Mouse (Mus musculus) midbrain, embryonic 15.5 days (tissue): Measurements from ENCODE around the gene Csad. TPM values are rescaled to one million over a fixed set of nuclear protein-coding genes. Genes with fewer than 3 reads are reported as not detected.
"Not testable (repeated sequence)": the region's sequence is repeated elsewhere in the genome, so short reads cannot be mapped to it uniquely, and the experiment has no call there.

ENCODE experiments used
- ATAC-seq: fragments of 200-750 bp; cut with Nextera tagmentation; replicated peaks from 2 replicates; pipeline ENCODE4 v1.8.0; 2017; ENCODE audit warnings: moderate TSS enrichment
- H3K27ac ChIP-seq: fragments of 300-500 bp; sonication (generic); 2 replicates; pipeline ENCODE4 v1.5.1; 2015; ENCODE audit warnings: mild to moderate bottlenecking, inconsistent platforms
- H3K27me3 ChIP-seq: fragments of 300-500 bp; sonication (generic); replicated peaks from 2 replicates; pipeline ENCODE4 v1.6.1; 2015; ENCODE audit warnings: inconsistent platforms
- H3K36me3 ChIP-seq: fragments of 300-500 bp; sonication (generic); replicated peaks from 2 replicates; pipeline ENCODE4 v1.6.1; 2015; ENCODE audit warnings: inconsistent platforms
- H3K4me1 ChIP-seq: fragments of 300-500 bp; sonication (generic); 2 replicates; pipeline ENCODE4 v1.6.1; 2015; ENCODE audit warnings: inconsistent platforms
- H3K4me2 ChIP-seq: fragments of 300-500 bp; sonication (generic); 2 replicates; pipeline ENCODE4 v1.6.1; 2015; ENCODE audit warnings: inconsistent platforms, mild to moderate bottlenecking, moderate library complexity
- H3K4me3 ChIP-seq: fragments of 300-500 bp; sonication (generic); 2 replicates; pipeline ENCODE4 v1.5.1; 2015; ENCODE audit warnings: mild to moderate bottlenecking, inconsistent platforms
- H3K9ac ChIP-seq: fragments of 300-500 bp; sonication (generic); 2 replicates; pipeline ENCODE4 v1.6.1; 2015; ENCODE audit warnings: mild to moderate bottlenecking, inconsistent platforms
- H3K9me3 ChIP-seq: fragments of 300-500 bp; sonication (generic); 2 replicates; pipeline ENCODE4 v1.6.1; 2016; ENCODE audit warnings: inconsistent platforms
- WGBS: fragments of 180-500 bp; shearing (Covaris S2); methylation state at CpG from one replicate; pipeline ENCODE4 v1.1.7; 2015; ENCODE audit warnings: mixed read lengths; 5-methylcytosine and 5-hydroxymethylcytosine counted together
- polyA plus RNA-seq: library from polyadenylated mRNA; unstranded; fragments of >200 nt; fragmentation: Nextera tagmentation; extraction: Ambion mirVana; gene quantifications from 2 replicates; pipeline ENCODE4 v1.2.1, GENCODE M21; 2015

Csad gene
- polyA plus RNA-seq, 1 experiment from 2014 or later = 39.4 TPM

GRCm38 (mm10) chr15:102167620-102168021, 36.9 kb downstream of the Csad start:
- WGBS = 68% methylated on average over 6 of the region's 6 CpGs
- H3K4me3 ChIP-seq = no peak overlapping the region
- no peaks in the 10 kb centered on the region for H3K36me3 ChIP-seq
- no peaks in the 10 kb centered on the region for H3K27me3 ChIP-seq
- H3K4me1 ChIP-seq = no peaks in the 10 kb centered on the region
- H3K4me2 ChIP-seq = no peak overlapping the region
- no peak overlapping the region for H3K9ac ChIP-seq
- H3K27ac ChIP-seq = no peak overlapping the region
- ATAC-seq = no peak
- no peaks in the 10 kb centered on the region for H3K9me3 ChIP-seq

DNA sequence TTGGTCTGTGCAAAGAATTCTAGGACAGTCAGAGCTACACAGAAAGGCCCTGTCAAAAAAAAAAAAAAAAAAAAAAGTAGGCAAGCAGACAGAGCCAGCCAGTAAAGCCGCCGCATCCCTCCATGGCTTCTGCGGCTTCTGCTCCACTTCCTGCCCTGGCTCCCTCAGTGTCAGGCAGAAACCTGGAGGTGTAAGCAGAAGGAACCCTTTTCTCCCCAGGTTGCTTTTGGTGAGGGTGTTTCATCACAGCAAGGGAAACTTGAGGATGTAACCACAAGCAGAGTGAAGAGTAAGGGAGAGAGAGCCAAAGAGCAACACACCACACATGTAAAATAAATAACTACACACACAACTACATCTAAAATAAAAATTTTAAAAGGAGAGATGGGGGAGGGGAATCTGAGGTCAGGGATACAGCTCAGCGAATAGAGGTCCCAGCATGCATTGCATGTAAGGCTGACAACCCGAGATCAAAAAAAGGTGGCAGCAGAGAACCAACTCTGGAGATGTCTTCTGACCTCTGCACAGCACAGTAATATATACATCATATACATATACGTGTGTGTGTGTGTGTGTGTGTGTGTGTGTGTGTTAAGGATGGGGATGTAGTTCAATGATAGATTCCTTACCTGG, 38.9 kb downstream of the Csad start:
- Histone ChIP-seq H3K9ac (no peak overlapping the region), H3K36me3 (no peaks in the 10 kb centered on the region), H3K4me3 (no peak overlapping the region), H3K27ac (no peak overlapping the region), H3K9me3 (no peaks in the 10 kb centered on the region), H3K4me2 (no peak overlapping the region), H3K27me3 (no peaks in the 10 kb centered on the region), H3K4me1 (no peaks in the 10 kb centered on the region)
- WGBS = 65% methylated on average over 6 of the region's 6 CpGs
- ATAC-seq = no peak

DNA sequence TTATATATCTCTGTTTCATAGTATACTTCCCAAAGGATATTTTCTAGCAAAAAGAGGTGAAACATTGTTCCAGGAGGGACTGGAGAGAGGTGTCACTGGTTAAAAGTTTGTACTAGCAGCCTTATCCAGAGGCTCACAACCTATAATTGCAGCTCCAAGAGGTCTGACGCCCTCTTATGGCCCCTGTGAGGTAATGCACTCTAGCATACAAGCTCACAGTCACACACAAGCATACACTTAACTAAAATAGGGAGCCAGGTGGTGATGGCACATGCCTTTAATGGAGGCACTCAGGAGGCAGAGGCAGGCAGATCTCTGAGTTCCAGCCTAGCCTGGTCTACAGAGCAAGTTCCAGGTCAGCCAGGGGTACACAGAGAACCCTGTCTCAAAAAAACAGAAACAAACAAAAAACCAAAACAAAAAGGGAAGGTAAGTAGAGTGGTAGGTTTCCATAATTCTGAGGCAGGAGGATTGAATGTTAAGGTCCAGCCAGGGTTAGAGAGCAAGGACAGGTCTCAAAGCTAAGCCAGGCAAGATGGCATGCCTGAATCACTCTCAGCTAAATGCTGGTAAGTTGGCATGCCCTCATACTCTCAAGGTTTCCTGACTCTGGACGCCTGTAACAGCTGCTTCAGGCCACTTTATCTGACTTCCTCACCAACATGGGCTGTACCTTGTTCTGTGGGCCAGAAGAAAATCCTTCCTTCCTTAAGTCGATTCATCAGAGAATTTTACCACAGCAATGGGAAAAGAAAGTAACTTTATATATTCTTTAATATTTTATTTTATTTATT, 40.4 kb downstream of the Csad start:
- H3K36me3 ChIP-seq = no peaks in the 10 kb centered on the region
- H3K9ac ChIP-seq = no peak overlapping the region
- H3K9me3 ChIP-seq = no peaks in the 10 kb centered on the region
- H3K27ac ChIP-seq = no peak overlapping the region
- H3K4me2 ChIP-seq = no peak overlapping the region
- H3K27me3 ChIP-seq = no peaks in the 10 kb centered on the region
- ATAC-seq = no peak
- H3K4me3 ChIP-seq = no peak overlapping the region
- no peaks in the 10 kb centered on the region for H3K4me1 ChIP-seq
- WGBS = 61% methylated on average over 3 of the region's 3 CpGs

GRCm38 (mm10) chr15:102160415-102161060, 44.0 kb downstream of the Csad start:
- H3K9ac ChIP-seq = no peak overlapping the region
- H3K4me2 ChIP-seq = no peak overlapping the region
- no peaks in the 10 kb centered on the region for H3K36me3 ChIP-seq
- H3K27me3 ChIP-seq = no peaks in the 10 kb centered on the region
- ATAC-seq = no peak
- H3K4me1 ChIP-seq = peaks cover 11% of the 10 kb centered on the region; the same call in 1 of the 2 replicates
- 63% methylated on average over 27 of the region's 27 CpGs for WGBS
- H3K27ac ChIP-seq = no peak overlapping the region
- H3K4me3 ChIP-seq = no peak overlapping the region
- no peaks in the 10 kb centered on the region for H3K9me3 ChIP-seq

- no peak overlapping the region for H3K4me3 ChIP-seq
- WGBS = 25% methylated on average over 20 of the region's 20 CpGs
- peak; percentile 79 for ATAC-seq
- no peaks in the 10 kb centered on the region for H3K36me3 ChIP-seq
- peak overlapping the region; percentile 47 for H3K27ac ChIP-seq
- no peaks in the 10 kb centered on the region for H3K27me3 ChIP-seq
- peaks cover 11% of the 10 kb centered on the region; the same call in 1 of the 2 replicates for H3K4me1 ChIP-seq
- H3K9me3 ChIP-seq = no peaks in the 10 kb centered on the region
- no peak overlapping the region for H3K4me2 ChIP-seq
- H3K9ac ChIP-seq = no peak overlapping the region
Observed at GRCm38 (mm10) chr15:102156836-102157235, 47.7 kb downstream of the Csad start.

DNA sequence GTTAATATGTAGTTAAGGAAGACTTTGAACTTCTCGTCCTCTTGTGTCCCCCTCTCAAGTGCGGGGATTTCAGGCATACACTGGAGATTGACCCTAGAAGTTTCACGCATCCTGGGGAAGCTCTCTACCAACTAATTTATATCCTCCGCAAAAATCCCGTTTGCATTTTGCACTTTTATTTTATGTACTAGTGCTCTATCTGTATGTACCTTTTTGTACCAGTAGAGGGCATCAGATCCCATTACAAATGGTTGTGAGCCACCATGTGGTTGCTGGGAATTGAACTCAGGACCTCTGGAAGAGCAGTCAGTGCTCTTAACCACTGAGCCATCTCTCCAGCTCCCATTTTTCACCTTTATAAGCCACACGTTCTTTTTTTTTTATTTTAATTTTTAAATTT, 49.5 kb downstream of the Csad start:
- not testable (repeated sequence) for H3K9me3 ChIP-seq, H3K9ac ChIP-seq, H3K27ac ChIP-seq, H3K27me3 ChIP-seq, H3K4me2 ChIP-seq, H3K4me3 ChIP-seq, H3K36me3 ChIP-seq, ATAC-seq
- peaks cover 11% of the 10 kb centered on the region; the same call in 1 of the 2 replicates for H3K4me1 ChIP-seq
- 88% methylated on average over 6 of the region's 6 CpGs for WGBS

- Histone ChIP-seq H3K4me3 (no peak overlapping the region), H3K27ac (no peak overlapping the region), H3K4me1 (peaks cover 9% of the 10 kb centered on the region; the same call in 1 of the 2 replicates), H3K36me3 (no peaks in the 10 kb centered on the region), H3K9me3 (no peaks in the 10 kb centered on the region), H3K9ac (no peak overlapping the region), H3K27me3 (no peaks in the 10 kb centered on the region), H3K4me2 (no peak overlapping the region)
- no peak for ATAC-seq
- WGBS = 32% methylated on average over 4 of the region's 4 CpGs
Observed at GRCm38 (mm10) chr15:102152646-102153045, 51.9 kb downstream of the Csad start.

GRCm38 (mm10) chr15:102150301-102151135, 54.0 kb downstream of the Csad start, which contains the start of gene Soat2:
TSS of gene Soat2 (plus strand) at chr15:102150526.
- no peaks in the 10 kb centered on the region for H3K9me3 ChIP-seq
- peaks cover 5% of the 10 kb centered on the region for H3K27me3 ChIP-seq
- 63% methylated on average over 20 of the region's 20 CpGs for whole genome bisulfite sequencing
- H3K9ac ChIP-seq = no peak within 1 kb of the TSS
- no peak within 1 kb of the TSS for H3K27ac ChIP-seq
- H3K4me1 ChIP-seq = no peaks in the 10 kb centered on the region
- no peak for ATAC-seq
- no peak within 1 kb of the TSS for H3K4me3 ChIP-seq
- H3K4me2 ChIP-seq = no peak within 1 kb of the TSS
- no peaks in the 10 kb centered on the region for H3K36me3 ChIP-seq

GRCm38 (mm10) chr15:102149561-102149960, 55.0 kb downstream of the Csad start:
- Histone ChIP-seq H3K9ac (no peak overlapping the region), H3K4me3 (no peak overlapping the region), H3K9me3 (no peaks in the 10 kb centered on the region), H3K27me3 (peaks cover 14% of the 10 kb centered on the region), H3K4me1 (peaks cover 3% of the 10 kb centered on the region; the same call in 1 of the 2 replicates), H3K36me3 (no peaks in the 10 kb centered on the region), H3K27ac (no peak overlapping the region), H3K4me2 (no peak overlapping the region)
- ATAC-seq = no peak
- WGBS = 53% methylated on average over 4 of the region's 4 CpGs

- H3K36me3 ChIP-seq = no peaks in the 10 kb centered on the region
- H3K9ac ChIP-seq = no peak overlapping the region
- H3K27me3 ChIP-seq = peaks cover 27% of the 10 kb centered on the region
- H3K4me2 ChIP-seq = no peak overlapping the region
- H3K27ac ChIP-seq = no peak overlapping the region
- ATAC-seq = no peak
- WGBS = 71% methylated on average over 16 of the region's 16 CpGs
- no peaks in the 10 kb centered on the region for H3K9me3 ChIP-seq
- H3K4me1 ChIP-seq = peaks cover 8% of the 10 kb centered on the region; the same call in 1 of the 2 replicates
- no peak overlapping the region for H3K4me3 ChIP-seq
Observed at GRCm38 (mm10) chr15:102147674-102148402, 56.7 kb downstream of the Csad start.

DNA sequence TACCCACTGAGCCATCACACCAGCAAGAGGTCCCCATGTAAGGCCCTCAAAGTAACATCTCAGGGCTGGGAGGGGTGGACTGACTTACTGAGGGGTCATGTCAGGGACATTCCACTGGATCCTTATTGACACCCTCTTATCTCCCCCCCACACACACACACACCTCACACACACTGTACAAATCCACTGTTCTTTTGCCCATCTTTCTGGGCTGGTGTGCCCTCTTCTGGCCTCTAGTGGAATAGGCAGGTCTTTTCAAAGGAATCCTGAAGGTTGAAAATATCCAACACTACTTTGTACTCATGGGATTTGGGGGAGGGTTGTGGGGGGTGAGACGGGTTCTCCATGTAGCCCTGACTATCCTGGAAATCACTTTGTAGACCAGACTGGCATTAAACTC, 57.6 kb downstream of the Csad start:
- Histone ChIP-seq H3K9ac (no peak overlapping the region), H3K36me3 (no peaks in the 10 kb centered on the region), H3K27ac (no peak overlapping the region), H3K4me3 (no peak overlapping the region), H3K9me3 (no peaks in the 10 kb centered on the region), H3K4me1 (peaks cover 8% of the 10 kb centered on the region; the same call in 1 of the 2 replicates), H3K4me2 (no peak overlapping the region), H3K27me3 (peaks cover 27% of the 10 kb centered on the region)
- 0% methylated on average over 1 of the region's 1 CpGs for WGBS
- no peak for ATAC-seq
